Mouse (Mus musculus) erythroblast, embryonic 14.5 days (primary cell): ENCODE results near the gene Fzd2. TPM values are rescaled to one million over a fixed set of nuclear protein-coding genes. Genes with fewer than 3 reads are reported as not detected.

Experiments
- H3K27me3 ChIP-seq: 2 replicates; pipeline ENCODE4 v1.6.1; 2012; ENCODE audit warnings: inconsistent platforms; ENCODE audit not compliant: control insufficient read depth
- H3K36me3 ChIP-seq: 2 replicates; pipeline ENCODE4 v1.6.1; 2012; ENCODE audit warnings: mild to moderate bottlenecking, inconsistent platforms; ENCODE audit not compliant: control insufficient read depth
- H3K4me1 ChIP-seq: 2 replicates; pipeline ENCODE4 v1.6.1; 2012; ENCODE audit warnings: inconsistent platforms; ENCODE audit not compliant: control insufficient read depth
- H3K4me3 ChIP-seq: replicated peaks from 2 replicates; pipeline ENCODE3; 2012; ENCODE audit warnings: moderate library complexity, mild to moderate bottlenecking, inconsistent platforms
- H3K9me3 ChIP-seq: 2 replicates; pipeline ENCODE4 v1.6.1; 2012; ENCODE audit warnings: low read length, inconsistent platforms, mixed read lengths; ENCODE audit not compliant: control insufficient read depth
- GATA1 ChIP-seq: IDR thresholded peaks from 2 replicates; pipeline ENCODE4 v1.6.1; 2012; ENCODE audit warnings: low read length, inconsistent platforms, mixed read lengths
- TAL1 ChIP-seq: IDR thresholded peaks from 3 replicates; pipeline ENCODE4 v1.6.1; 2012; ENCODE audit warnings: low read length, inconsistent platforms, mixed read lengths
- polyA plus RNA-seq: library from polyadenylated mRNA; stranded (reverse); fragments of >175 nt; gene quantifications from 2 replicates; pipeline ENCODE4 v1.2.3, GENCODE M21; 2012

The Fzd2 gene
- polyA plus RNA-seq, 1 experiment = not detected

GRCm38 (mm10) chr11:102629375-102629774 is 25.2 kb downstream of the Fzd2 start:
- TF ChIP-seq TAL1 (no peak), GATA1 (no peak)

GRCm38 (mm10) chr11:102630731-102631130 is 26.5 kb downstream of the Fzd2 start:
- Histone ChIP-seq H3K4me1 (no peaks in the 10 kb centered on the region; the same call in 1 of the 2 replicates), H3K36me3 (no peaks in the 10 kb centered on the region), H3K9me3 (no peaks in the 10 kb centered on the region), H3K4me3 (no peak overlapping the region), H3K27me3 (peaks cover 15% of the 10 kb centered on the region)
- TF ChIP-seq TAL1 (no peak), GATA1 (no peak)

More at GRCm38 (mm10) chr11:102629375-102629774, 25.2 kb downstream of the Fzd2 start:
- Histone ChIP-seq H3K4me1 (no peaks in the 10 kb centered on the region; the same call in 1 of the 2 replicates), H3K27me3 (peaks cover 15% of the 10 kb centered on the region), H3K36me3 (no peaks in the 10 kb centered on the region), H3K4me3 (no peak overlapping the region), H3K9me3 (no peaks in the 10 kb centered on the region)

- peaks cover 15% of the 10 kb centered on the region for H3K27me3 ChIP-seq
- no peak overlapping the region for H3K4me3 ChIP-seq
- H3K36me3 ChIP-seq = no peaks in the 10 kb centered on the region
- no peak for TF ChIP-seq TAL1
- no peak for TF ChIP-seq GATA1
- H3K4me1 ChIP-seq = no peaks in the 10 kb centered on the region; the same call in 1 of the 2 replicates
- H3K9me3 ChIP-seq = no peaks in the 10 kb centered on the region
Observed at GRCm38 (mm10) chr11:102631203-102631602, 27.0 kb downstream of the Fzd2 start.

GRCm38 (mm10) chr11:102632725-102633124 is 28.5 kb downstream of the Fzd2 start:
- Histone ChIP-seq H3K4me1 (no peaks in the 10 kb centered on the region; the same call in 1 of the 2 replicates), H3K36me3 (no peaks in the 10 kb centered on the region), H3K27me3 (peaks cover 15% of the 10 kb centered on the region), H3K9me3 (no peaks in the 10 kb centered on the region), H3K4me3 (no peak overlapping the region)
- no peak for TF ChIP-seq TAL1
- no peak for TF ChIP-seq GATA1

GRCm38 (mm10) chr11:102633379-102633778 is 29.2 kb downstream of the Fzd2 start:
- no peaks in the 10 kb centered on the region; the same call in 1 of the 2 replicates for H3K4me1 ChIP-seq
- peaks cover 15% of the 10 kb centered on the region for H3K27me3 ChIP-seq
- no peaks in the 10 kb centered on the region for H3K9me3 ChIP-seq
- H3K4me3 ChIP-seq = peak overlapping the region; percentile 14
- TF ChIP-seq TAL1 (no peak), GATA1 (no peak)
- no peaks in the 10 kb centered on the region for H3K36me3 ChIP-seq

GRCm38 (mm10) chr11:102636887-102637286 is 32.7 kb downstream of the Fzd2 start:
- Histone ChIP-seq H3K4me3 (no peak overlapping the region), H3K27me3 (peaks cover 15% of the 10 kb centered on the region), H3K9me3 (no peaks in the 10 kb centered on the region), H3K4me1 (no peaks in the 10 kb centered on the region; the same call in 1 of the 2 replicates), H3K36me3 (no peaks in the 10 kb centered on the region)
- TF ChIP-seq TAL1 = no peak
- TF ChIP-seq GATA1 = no peak

- H3K9me3 ChIP-seq = no peaks in the 10 kb centered on the region
- TF ChIP-seq TAL1 (no peak), GATA1 (no peak)
- H3K4me1 ChIP-seq = no peaks in the 10 kb centered on the region
- no peaks in the 10 kb centered on the region for H3K36me3 ChIP-seq
- no peak overlapping the region for H3K4me3 ChIP-seq
- peaks cover 2% of the 10 kb centered on the region; the same call in 1 of the 2 replicates for H3K27me3 ChIP-seq
Observed at GRCm38 (mm10) chr11:102643891-102644382, 39.7 kb downstream of the Fzd2 start.

GRCm38 (mm10) chr11:102646226-102646625 is 42.0 kb downstream of the Fzd2 start:
- Histone ChIP-seq H3K4me3 (no peak overlapping the region), H3K9me3 (no peaks in the 10 kb centered on the region), H3K36me3 (no peaks in the 10 kb centered on the region), H3K27me3 (peaks cover 4% of the 10 kb centered on the region; the same call in 1 of the 2 replicates), H3K4me1 (no peaks in the 10 kb centered on the region)
- no peak for TF ChIP-seq TAL1
- TF ChIP-seq GATA1 = no peak

GRCm38 (mm10) chr11:102647885-102648284 is 43.7 kb downstream of the Fzd2 start:
- Histone ChIP-seq H3K4me3 (no peak overlapping the region), H3K27me3 (peaks cover 4% of the 10 kb centered on the region; the same call in 1 of the 2 replicates), H3K9me3 (no peaks in the 10 kb centered on the region), H3K4me1 (no peaks in the 10 kb centered on the region), H3K36me3 (no peaks in the 10 kb centered on the region)
- no peak for TF ChIP-seq TAL1
- TF ChIP-seq GATA1 = no peak

GRCm38 (mm10) chr11:102651381-102651780 is 47.2 kb downstream of the Fzd2 start:
- Histone ChIP-seq H3K27me3 (peaks cover 4% of the 10 kb centered on the region; the same call in 1 of the 2 replicates), H3K4me1 (no peaks in the 10 kb centered on the region), H3K4me3 (no peak overlapping the region), H3K9me3 (no peaks in the 10 kb centered on the region), H3K36me3 (no peaks in the 10 kb centered on the region)
- TF ChIP-seq TAL1 = no peak
- no peak for TF ChIP-seq GATA1
